Mouse (Mus musculus): ENCODE measurements around the gene Prr14l.

- no peak for TF ChIP-seq CTCF (IDR thresholded peaks at IDR 0.05)
- no peak for TF ChIP-seq EP300 (IDR thresholded peaks at IDR 0.05; ENCODE audit: insufficient read depth, low read depth, low read length)
- no peak for TF ChIP-seq POLR2A (IDR thresholded peaks at IDR 0.05; ENCODE audit: insufficient read depth, low read depth, low read length)
Observed at GRCm38 (mm10) chr5:32767636-32768373, 86.3 kb downstream of the Prr14l start.
